Mouse (Mus musculus) liver, embryonic 11.5 days (tissue): ENCODE results near the gene Fxyd1. TPM values are rescaled to one million over a fixed set of nuclear protein-coding genes. Genes with fewer than 3 reads are reported as not detected.

Experiments used
- ATAC-seq: fragments of 200-750 bp; cut with Nextera tagmentation; replicated peaks from 2 replicates; pipeline ENCODE4 v1.8.0; 2017; ENCODE audit warnings: moderate number of reproducible peaks, mild to moderate bottlenecking, moderate TSS enrichment, moderate library complexity; ENCODE audit not compliant: low FRiP score
- DNase-seq: peaks from one replicate; pipeline ENCODE4 v3.0.0-alpha.2; 2017; ENCODE audit warnings: low spot score
- H3K27ac ChIP-seq: fragments of 300-500 bp; sonication (generic); 2 replicates; pipeline ENCODE4 v1.5.1; 2014; ENCODE audit warnings: mild to moderate bottlenecking, low read depth, low read length, control low read depth
- H3K27me3 ChIP-seq: fragments of 300-500 bp; sonication (generic); replicated peaks from 2 replicates; pipeline ENCODE4 v1.6.1; 2014; ENCODE audit warnings: low read length, mixed read lengths; ENCODE audit not compliant: control insufficient read depth, insufficient read depth
- H3K36me3 ChIP-seq: fragments of 300-500 bp; sonication (generic); 2 replicates; pipeline ENCODE4 v1.6.1; 2014; ENCODE audit warnings: mild to moderate bottlenecking, low read length, moderate library complexity, mixed read lengths; ENCODE audit not compliant: control insufficient read depth, insufficient read depth
- H3K4me1 ChIP-seq: fragments of 300-500 bp; sonication (generic); replicated peaks from 2 replicates; pipeline ENCODE4 v1.6.1; 2014; ENCODE audit warnings: low read length, mixed read lengths; ENCODE audit not compliant: control insufficient read depth, insufficient read depth
- H3K4me2 ChIP-seq: fragments of 300-500 bp; sonication (generic); 2 replicates; pipeline ENCODE4 v1.6.1; 2014; ENCODE audit warnings: mild to moderate bottlenecking, control low read depth, moderate library complexity
- H3K4me3 ChIP-seq: fragments of 300-500 bp; sonication (generic); 2 replicates; pipeline ENCODE4 v1.5.1; 2014; ENCODE audit warnings: low read depth, low read length, control low read depth
- H3K9ac ChIP-seq: fragments of 300-500 bp; sonication (generic); 2 replicates; pipeline ENCODE4 v1.6.1; 2014; ENCODE audit warnings: low read depth, low read length, control low read depth
- H3K9me3 ChIP-seq: fragments of 300-500 bp; sonication (generic); 2 replicates; pipeline ENCODE4 v1.6.1; 2016; ENCODE audit warnings: low read length, inconsistent platforms, mixed read lengths; ENCODE audit not compliant: control insufficient read depth
- WGBS: fragments of 180-500 bp; shearing (Covaris S2); extraction: QIAGEN DNeasy Blood & Tissue Kit; methylation state at CpG from one replicate; pipeline ENCODE4 v1.1.7; 2014; 5-methylcytosine and 5-hydroxymethylcytosine counted together
- polyA plus RNA-seq: library from polyadenylated mRNA; unstranded; fragments of >200 nt; fragmentation: Nextera tagmentation; extraction: Ambion mirVana; gene quantifications from 2 replicates; pipeline ENCODE4 v1.2.1, GENCODE M21; 2014

Gene Fxyd1
- polyA plus RNA-seq, 1 experiment from 2014 or later = 35.8 TPM

DNA sequence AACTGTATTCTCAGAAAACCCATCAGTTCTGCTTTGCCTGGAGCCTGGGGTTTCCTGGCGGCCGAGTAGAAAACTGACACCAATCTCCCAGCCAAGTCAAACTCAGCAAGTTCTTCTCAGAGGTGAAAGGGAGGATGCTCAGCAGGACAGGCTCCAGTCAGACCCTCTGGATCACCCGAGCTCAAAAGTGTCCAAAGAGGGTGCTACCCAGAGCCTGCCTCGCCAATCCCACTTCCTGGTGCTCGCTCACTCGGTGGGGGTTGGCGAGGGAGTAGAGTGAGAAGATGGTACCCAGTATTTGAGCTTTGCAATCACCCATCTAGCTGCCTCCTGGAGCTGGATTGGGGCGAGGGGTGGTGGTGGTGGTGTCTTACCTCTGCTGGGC is 16.0 kb downstream of the Fxyd1 start:
- Histone ChIP-seq H3K9me3 (no peaks in the 10 kb centered on the region), H3K36me3 (no peaks in the 10 kb centered on the region), H3K9ac (no peak overlapping the region), H3K4me1 (peaks cover 3% of the 10 kb centered on the region; the same call in 1 of the 2 replicates), H3K4me2 (peak overlapping the region; percentile 55), H3K27ac (no peak overlapping the region), H3K4me3 (no peak overlapping the region), H3K27me3 (peaks cover 37% of the 10 kb centered on the region)
- WGBS = 18% methylated on average over 8 of the region's 8 CpGs
- ATAC-seq (no peak), DNase-seq (no peak)

DNA sequence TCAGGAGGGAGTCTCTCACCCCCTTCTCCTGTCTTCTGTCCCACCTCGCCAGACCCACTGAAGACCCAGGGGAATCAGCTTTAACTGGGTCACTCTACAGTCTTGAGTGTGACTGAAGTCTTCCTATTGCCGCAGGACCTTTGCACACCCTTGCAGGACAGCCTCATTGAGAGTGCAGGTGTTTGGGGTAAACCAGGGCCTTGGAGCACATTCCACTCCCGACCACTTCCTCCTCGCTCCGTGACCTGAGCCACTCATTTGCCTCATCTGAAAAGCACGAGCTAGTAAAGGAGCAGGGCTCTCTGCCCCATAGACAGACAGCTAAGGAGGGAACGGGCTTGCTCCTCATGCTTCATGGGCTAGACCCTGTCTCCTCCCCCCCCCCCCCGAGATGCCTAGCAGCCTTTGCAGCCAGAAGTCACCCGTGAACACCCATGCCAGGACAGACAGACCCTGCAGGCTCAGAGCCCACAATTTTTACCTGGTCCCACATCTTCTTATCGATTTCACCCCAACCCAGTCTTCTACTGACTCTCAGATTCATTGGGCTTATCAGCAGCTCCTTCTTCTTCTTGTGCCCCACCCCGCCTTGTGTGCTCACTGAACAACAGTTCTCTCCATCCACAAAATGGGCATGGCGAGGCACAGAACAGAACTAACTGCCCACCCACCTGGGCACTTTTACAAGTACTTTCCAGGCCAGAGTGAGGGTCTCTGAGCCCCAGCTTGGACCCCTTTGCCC is 16.5 kb downstream of the Fxyd1 start:
- Histone ChIP-seq H3K9ac (no peak overlapping the region), H3K9me3 (no peaks in the 10 kb centered on the region), H3K4me1 (peaks cover 3% of the 10 kb centered on the region; the same call in 1 of the 2 replicates), H3K4me2 (no peak overlapping the region), H3K27me3 (peaks cover 37% of the 10 kb centered on the region), H3K27ac (no peak overlapping the region), H3K4me3 (no peak overlapping the region), H3K36me3 (no peaks in the 10 kb centered on the region)
- WGBS = 64% methylated on average over 11 of the region's 12 CpGs
- DNase-seq (no peak), ATAC-seq (no peak)

DNA sequence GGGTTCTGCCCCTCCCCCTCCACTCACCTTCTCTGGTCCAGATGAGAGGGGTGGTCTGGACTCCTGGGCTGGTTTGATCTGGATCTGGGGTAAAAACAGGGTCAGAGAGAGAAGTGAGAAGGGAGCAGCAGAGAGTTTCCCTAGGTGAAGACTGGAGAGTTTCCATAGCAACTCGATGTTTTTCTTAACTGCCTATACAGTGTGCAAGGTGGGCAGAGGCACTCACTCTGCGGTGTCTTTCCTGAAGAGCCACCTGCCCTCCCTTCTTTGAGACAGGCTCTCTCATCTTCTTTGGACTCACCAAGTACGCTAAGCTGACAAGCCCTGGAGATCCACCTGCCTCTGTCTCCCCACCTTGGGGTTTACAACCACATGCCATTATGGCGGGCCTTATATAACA is 18.0 kb downstream of the Fxyd1 start:
- WGBS = 85% methylated on average over 4 of the region's 4 CpGs
- ATAC-seq (no peak), DNase-seq (no peak)
- no peak overlapping the region for H3K9ac ChIP-seq
- H3K4me1 ChIP-seq = peaks cover 3% of the 10 kb centered on the region; the same call in 1 of the 2 replicates
- peaks cover 24% of the 10 kb centered on the region for H3K27me3 ChIP-seq
- no peaks in the 10 kb centered on the region for H3K9me3 ChIP-seq
- H3K4me3 ChIP-seq = no peak overlapping the region
- H3K4me2 ChIP-seq = no peak overlapping the region
- H3K27ac ChIP-seq = no peak overlapping the region
- no peaks in the 10 kb centered on the region for H3K36me3 ChIP-seq

- Histone ChIP-seq H3K27ac (no peak overlapping the region), H3K9me3 (no peaks in the 10 kb centered on the region), H3K4me3 (no peak overlapping the region), H3K36me3 (no peaks in the 10 kb centered on the region), H3K4me1 (peaks cover 3% of the 10 kb centered on the region; the same call in 1 of the 2 replicates), H3K27me3 (peaks cover 17% of the 10 kb centered on the region), H3K4me2 (no peak overlapping the region), H3K9ac (no peak overlapping the region)
- DNase-seq = no peak
- 28% methylated on average over 2 of the region's 2 CpGs for WGBS
- no peak for ATAC-seq
Observed at GRCm38 (mm10) chr7:31037675-31038074, 19.3 kb downstream of the Fxyd1 start.

DNA sequence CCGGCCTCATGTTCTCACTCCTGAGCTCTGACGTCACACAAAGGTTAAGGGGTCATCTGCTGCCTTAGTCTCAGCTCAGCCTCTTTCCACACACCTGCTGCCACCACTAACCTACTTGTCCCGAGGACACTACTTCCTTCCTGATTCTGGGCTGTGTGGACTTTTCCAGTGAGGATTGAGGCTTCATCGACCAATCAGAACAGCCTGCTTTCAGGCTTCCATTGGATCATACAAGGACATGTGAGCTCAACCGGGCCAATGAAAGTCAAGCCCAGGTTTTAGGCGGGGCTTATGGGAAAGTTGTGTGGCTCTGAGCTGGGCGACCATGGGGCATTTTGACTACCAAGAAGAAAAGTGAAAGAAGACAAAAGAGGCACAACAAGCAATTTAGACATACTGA is 20.1 kb downstream of the Fxyd1 start:
- H3K27me3 ChIP-seq = peaks cover 10% of the 10 kb centered on the region
- DNase-seq = no peak
- no peak for ATAC-seq
- H3K36me3 ChIP-seq = no peaks in the 10 kb centered on the region
- no peaks in the 10 kb centered on the region for H3K9me3 ChIP-seq
- no peak overlapping the region for H3K27ac ChIP-seq
- 69% methylated on average over 7 of the region's 7 CpGs for WGBS
- H3K9ac ChIP-seq = no peak overlapping the region
- no peak overlapping the region for H3K4me2 ChIP-seq
- peaks cover 1% of the 10 kb centered on the region; the same call in 1 of the 2 replicates for H3K4me1 ChIP-seq
- H3K4me3 ChIP-seq = no peak overlapping the region

DNA sequence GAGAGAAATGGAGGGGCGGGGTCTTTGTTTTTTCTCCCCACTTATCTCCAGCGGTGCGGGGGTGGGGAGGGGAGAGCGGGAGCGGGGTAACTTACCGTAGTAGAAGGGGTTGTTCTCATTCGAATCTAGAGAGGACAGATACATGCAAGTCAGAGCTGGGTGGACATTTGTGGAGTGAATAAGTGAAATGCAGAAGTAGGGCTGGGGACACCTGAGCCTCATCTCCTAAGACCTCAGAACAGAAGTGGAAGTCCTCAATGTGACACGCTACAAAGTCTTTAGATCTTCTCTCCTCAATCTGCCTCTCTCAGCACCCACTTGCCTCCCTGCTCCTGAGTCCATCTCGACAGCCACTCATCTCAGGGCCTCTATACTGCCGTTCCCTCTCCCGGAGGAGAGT is 21.7 kb downstream of the Fxyd1 start:
- no peak overlapping the region for H3K4me2 ChIP-seq
- peaks cover 2% of the 10 kb centered on the region for H3K27me3 ChIP-seq
- no peak overlapping the region for H3K4me3 ChIP-seq
- DNase-seq (no peak), ATAC-seq (no peak)
- H3K9ac ChIP-seq = 0 out of 2 replicates have a peak overlapping the region, but pooled peaks have one; percentile 9
- no peaks in the 10 kb centered on the region for H3K9me3 ChIP-seq
- H3K4me1 ChIP-seq = no peaks in the 10 kb centered on the region; the same call in 1 of the 2 replicates
- H3K27ac ChIP-seq = no peak overlapping the region
- WGBS = 64% methylated on average over 11 of the region's 11 CpGs
- no peaks in the 10 kb centered on the region for H3K36me3 ChIP-seq

DNA sequence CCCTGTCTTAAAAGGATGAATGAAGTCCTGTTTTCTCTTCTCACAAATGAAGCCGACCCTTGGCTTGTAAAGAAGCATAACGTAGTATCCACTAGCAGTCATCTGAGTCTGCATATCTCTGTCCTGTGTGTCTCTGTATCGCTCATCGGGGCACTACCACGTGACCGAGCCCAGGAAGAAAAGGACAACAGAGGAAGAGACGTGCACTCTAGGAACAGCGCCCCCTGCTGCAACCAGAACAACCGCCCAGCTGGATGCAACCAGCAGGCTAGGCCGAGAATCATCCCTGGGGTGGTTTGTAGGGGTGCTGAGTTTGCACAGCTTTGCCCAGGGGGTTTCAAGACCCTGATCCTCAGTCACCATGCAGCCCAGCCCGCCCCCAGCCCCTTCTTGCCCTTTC is 22.2 kb downstream of the Fxyd1 start:
- 57% methylated on average over 11 of the region's 11 CpGs for WGBS
- Histone ChIP-seq H3K27me3 (no peaks in the 10 kb centered on the region), H3K4me1 (no peaks in the 10 kb centered on the region; the same call in 1 of the 2 replicates), H3K9ac (no peak overlapping the region), H3K4me3 (no peak overlapping the region), H3K9me3 (no peaks in the 10 kb centered on the region), H3K27ac (no peak overlapping the region), H3K36me3 (no peaks in the 10 kb centered on the region), H3K4me2 (no peak overlapping the region)
- ATAC-seq (no peak), DNase-seq (no peak)

GRCm38 (mm10) chr7:31033409-31034165 is 23.4 kb downstream of the Fxyd1 start:
- no peak overlapping the region; the same call in 1 of the 2 replicates for H3K27ac ChIP-seq
- no peaks in the 10 kb centered on the region for H3K36me3 ChIP-seq
- no peak overlapping the region for H3K4me2 ChIP-seq
- H3K9ac ChIP-seq = no peak overlapping the region
- no peaks in the 10 kb centered on the region for H3K9me3 ChIP-seq
- no peaks in the 10 kb centered on the region for H3K27me3 ChIP-seq
- WGBS = 43% methylated on average over 9 of the region's 9 CpGs
- DNase-seq = no peak
- no peaks in the 10 kb centered on the region; the same call in 1 of the 2 replicates for H3K4me1 ChIP-seq
- H3K4me3 ChIP-seq = no peak overlapping the region
- ATAC-seq = 0 out of 2 replicates have a peak, but pooled peaks have one; percentile 26
